Mouse (Mus musculus): ENCODE measurements around the gene Apoc4. TPM values are rescaled to one million over a fixed set of nuclear protein-coding genes. Genes with fewer than 3 reads are reported as not detected.
A peak's percentile ranks its signal among the peaks of the same experiment; 100 is the strongest.

Apoc4 gene
- polyA plus RNA-seq, 1 experiment, result not detected

DNA sequence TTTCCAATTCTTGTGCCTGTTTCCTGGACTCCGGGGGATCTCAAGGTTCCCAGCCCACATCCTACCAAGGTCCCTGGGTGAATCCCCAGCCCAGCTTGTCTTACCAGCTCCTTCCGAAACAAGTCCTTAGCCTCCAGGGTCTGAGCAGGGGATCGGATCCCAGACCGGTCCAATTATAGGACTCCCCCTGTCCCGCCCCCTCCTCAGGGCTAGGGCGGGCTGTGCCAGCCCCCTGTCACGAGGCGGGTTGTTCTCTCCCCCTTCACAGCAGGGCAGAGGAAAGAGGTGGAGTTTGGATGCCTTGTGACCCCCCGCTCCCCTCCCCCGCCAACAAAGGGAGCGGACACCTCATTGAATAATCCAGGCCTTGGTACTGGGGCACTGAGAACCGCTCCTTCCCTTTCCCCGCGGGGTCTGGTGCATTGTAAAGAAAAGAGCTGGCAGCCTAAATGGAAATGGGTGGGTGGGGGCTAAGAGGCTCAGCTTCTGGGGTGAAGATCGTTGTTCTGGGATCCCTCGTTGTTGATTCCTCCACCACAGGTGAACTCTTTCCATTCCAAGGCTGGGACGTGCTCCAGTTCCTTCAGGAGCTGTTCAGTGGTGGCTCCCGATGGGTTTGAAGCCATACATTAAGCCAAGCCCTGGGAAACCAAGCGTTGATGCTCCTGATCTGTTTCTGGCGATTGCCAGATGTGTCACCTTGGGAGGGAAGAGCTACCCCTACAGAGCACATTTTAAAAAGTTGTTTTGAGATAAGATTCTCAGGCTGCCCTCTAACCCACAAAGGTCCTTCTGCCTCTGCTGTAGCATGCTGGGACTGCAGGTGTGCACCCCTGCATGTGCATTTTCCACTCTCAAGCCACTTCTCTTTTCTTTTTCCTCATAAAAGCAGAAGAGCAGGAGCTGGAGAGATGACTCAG is 17.9 kb upstream of the Apoc4 start, which contains the start of gene Apoe:
Gene Apoe (minus strand): TSS at position 282 of the 920 bp plus-strand sequence.
- Histone ChIP-seq H3K4me3 (ENCODE audit: insufficient read depth, low read depth, low read length) (peak within 1 kb of the TSS; percentile 26), H3K27ac (ENCODE audit: insufficient read depth, low read depth, low read length) (peak within 1 kb of the TSS; percentile 40), H3K27me3 (replicated peaks; ENCODE audit: control insufficient read depth, insufficient read depth, low read length) (no peaks in the 10 kb centered on the region), H3K36me3 (ENCODE audit: control insufficient read depth, insufficient read depth, low read length) (no peaks in the 10 kb centered on the region), H3K4me1 (ENCODE audit: control insufficient read depth, insufficient read depth, low read length) (peaks cover 20% of the 10 kb centered on the region)
- no peak for TF ChIP-seq POLR2A (IDR thresholded peaks at IDR 0.05; ENCODE audit: low read depth, low read length)
- 0 out of 2 replicates have a peak, but pooled peaks have one; percentile 2 for TF ChIP-seq CTCF (conservative IDR thresholded peaks at IDR 0.05; ENCODE audit: insufficient read depth, insufficient read length, low read depth, low read length)
- WGBS, result 9% methylated on average over 20 of the region's 20 CpGs
- DNase-seq, result peak; percentile 71

GRCm38 (mm10) chr7:19697949-19698906 is 16.9 kb upstream of the Apoc4 start:
- 8% methylated on average over 28 of the region's 28 CpGs for WGBS
- Histone ChIP-seq H3K4me1 (ENCODE audit: control insufficient read depth, insufficient read depth, low read length) (peaks cover 20% of the 10 kb centered on the region), H3K36me3 (ENCODE audit: control insufficient read depth, insufficient read depth, low read length) (no peaks in the 10 kb centered on the region), H3K27ac (ENCODE audit: insufficient read depth, low read depth, low read length) (peak overlapping the region; percentile 40), H3K27me3 (replicated peaks; ENCODE audit: control insufficient read depth, insufficient read depth, low read length) (no peaks in the 10 kb centered on the region), H3K4me3 (ENCODE audit: insufficient read depth, low read depth, low read length) (peak overlapping the region; percentile 26)
- DNase-seq, result peak; percentile 64
- TF ChIP-seq POLR2A (IDR thresholded peaks at IDR 0.05; ENCODE audit: low read depth, low read length) (no peak), CTCF (conservative IDR thresholded peaks at IDR 0.05; ENCODE audit: insufficient read depth, insufficient read length, low read depth, low read length) (peak; percentile 34; the same call in 1 of the 2 replicates)

GRCm38 (mm10) chr7:19696336-19696873 is 15.1 kb upstream of the Apoc4 start:
- Histone ChIP-seq H3K4me3 (ENCODE audit: insufficient read depth, low read depth, low read length) (no peak overlapping the region), H3K27ac (ENCODE audit: insufficient read depth, low read depth, low read length) (no peak overlapping the region), H3K4me1 (ENCODE audit: control insufficient read depth, insufficient read depth, low read length) (peaks cover 20% of the 10 kb centered on the region), H3K27me3 (replicated peaks; ENCODE audit: control insufficient read depth, insufficient read depth, low read length) (no peaks in the 10 kb centered on the region), H3K36me3 (ENCODE audit: control insufficient read depth, insufficient read depth, low read length) (no peaks in the 10 kb centered on the region)
- no peak for TF ChIP-seq CTCF (conservative IDR thresholded peaks at IDR 0.05; ENCODE audit: insufficient read depth, insufficient read length, low read depth, low read length)
- TF ChIP-seq POLR2A (IDR thresholded peaks at IDR 0.05; ENCODE audit: low read depth, low read length), result no peak
- 98% methylated on average over 34 of the region's 34 CpGs for WGBS
- DNase-seq, result no peak

GRCm38 (mm10) chr7:19695881-19696280 is 14.6 kb upstream of the Apoc4 start:
- Histone ChIP-seq H3K4me3 (ENCODE audit: insufficient read depth, low read depth, low read length) (no peak overlapping the region), H3K27ac (ENCODE audit: insufficient read depth, low read depth, low read length) (no peak overlapping the region), H3K36me3 (ENCODE audit: control insufficient read depth, insufficient read depth, low read length) (no peaks in the 10 kb centered on the region), H3K4me1 (ENCODE audit: control insufficient read depth, insufficient read depth, low read length) (peaks cover 19% of the 10 kb centered on the region), H3K27me3 (replicated peaks; ENCODE audit: control insufficient read depth, insufficient read depth, low read length) (no peaks in the 10 kb centered on the region)
- TF ChIP-seq CTCF (conservative IDR thresholded peaks at IDR 0.05; ENCODE audit: insufficient read depth, insufficient read length, low read depth, low read length) (no peak), POLR2A (IDR thresholded peaks at IDR 0.05; ENCODE audit: low read depth, low read length) (no peak)
- DNase-seq, result no peak
- WGBS, result 89% methylated on average over 6 of the region's 6 CpGs

DNA sequence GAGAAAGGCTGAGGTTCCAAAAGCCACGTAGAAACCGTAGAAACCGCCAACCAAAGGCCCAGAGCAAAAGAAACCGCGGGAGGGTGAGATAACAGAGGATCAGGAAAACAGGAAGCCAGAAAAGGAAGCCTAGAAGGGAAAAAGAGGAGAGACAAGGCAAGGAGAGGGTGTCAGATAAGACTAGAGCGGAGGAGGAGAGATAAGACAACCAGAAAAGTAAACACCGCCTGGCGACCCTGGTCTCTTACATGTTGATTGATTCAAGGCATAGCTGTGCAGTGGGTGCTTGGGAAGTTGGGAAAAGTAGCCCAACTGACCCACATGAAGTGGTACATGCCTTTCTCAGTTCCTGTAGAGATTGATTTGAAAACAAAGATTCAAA is 13.9 kb upstream of the Apoc4 start:
- WGBS, result 45% methylated on average over 8 of the region's 8 CpGs
- Histone ChIP-seq H3K4me1 (ENCODE audit: control insufficient read depth, insufficient read depth, low read length) (peaks cover 13% of the 10 kb centered on the region), H3K4me3 (ENCODE audit: insufficient read depth, low read depth, low read length) (no peak overlapping the region), H3K36me3 (ENCODE audit: control insufficient read depth, insufficient read depth, low read length) (no peaks in the 10 kb centered on the region), H3K27me3 (replicated peaks; ENCODE audit: control insufficient read depth, insufficient read depth, low read length) (no peaks in the 10 kb centered on the region), H3K27ac (ENCODE audit: insufficient read depth, low read depth, low read length) (peak overlapping the region; percentile 4; the same call in 1 of the 2 replicates)
- TF ChIP-seq CTCF (conservative IDR thresholded peaks at IDR 0.05; ENCODE audit: insufficient read depth, insufficient read length, low read depth, low read length), result no peak
- no peak for DNase-seq

DNA sequence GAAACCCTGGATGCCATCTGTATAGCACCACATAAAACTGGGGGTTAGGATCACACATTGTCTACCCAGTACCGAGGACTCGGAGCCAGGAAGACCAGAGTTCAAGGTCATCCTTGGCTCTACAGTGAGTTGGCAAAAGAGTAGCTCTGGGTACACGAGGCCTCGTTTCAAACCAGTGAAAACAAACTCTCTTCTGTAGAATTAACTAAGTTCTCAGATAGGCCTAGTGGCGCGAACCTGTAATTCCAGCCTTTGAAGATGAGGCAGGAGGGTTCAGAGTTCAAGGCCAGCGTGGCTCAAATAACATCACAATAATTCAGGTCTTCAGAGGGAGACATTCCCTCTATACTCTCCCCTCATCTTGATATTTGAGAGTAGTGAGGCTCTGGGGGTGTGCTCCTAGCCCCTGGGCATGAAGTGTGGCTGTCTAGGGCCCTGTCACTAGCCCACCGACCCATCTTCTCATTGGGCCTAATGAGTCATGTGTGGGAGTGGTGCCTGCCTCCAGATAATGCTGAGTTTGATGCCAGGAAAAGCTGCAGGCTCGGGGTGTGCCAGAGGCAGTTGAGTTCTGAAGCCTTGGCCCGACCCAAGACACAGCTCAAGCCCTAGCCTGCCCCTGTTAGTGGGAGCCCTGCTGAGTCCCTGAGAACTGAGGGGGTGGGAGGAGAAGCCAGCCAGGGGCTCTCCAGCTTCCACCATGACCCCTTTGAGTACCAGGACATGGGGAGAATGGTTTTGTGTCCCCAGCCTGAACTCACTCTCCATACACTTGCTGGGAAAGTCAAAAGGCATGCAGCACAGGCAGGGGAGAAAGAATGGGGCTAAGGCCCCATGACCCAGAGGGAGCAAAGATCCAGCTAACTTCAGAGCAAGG is 13.3 kb upstream of the Apoc4 start:
- no peak overlapping the region for H3K4me3 ChIP-seq (ENCODE audit: insufficient read depth, low read depth, low read length)
- WGBS, result 66% methylated on average over 10 of the region's 10 CpGs
- peaks cover 12% of the 10 kb centered on the region for H3K4me1 ChIP-seq (ENCODE audit: control insufficient read depth, insufficient read depth, low read length)
- H3K36me3 ChIP-seq (ENCODE audit: control insufficient read depth, insufficient read depth, low read length), result no peaks in the 10 kb centered on the region
- no peak for DNase-seq
- TF ChIP-seq POLR2A (IDR thresholded peaks at IDR 0.05; ENCODE audit: low read depth, low read length) (no peak), CTCF (conservative IDR thresholded peaks at IDR 0.05; ENCODE audit: insufficient read depth, insufficient read length, low read depth, low read length) (no peak)
- peak overlapping the region; percentile 4; the same call in 1 of the 2 replicates for H3K27ac ChIP-seq (ENCODE audit: insufficient read depth, low read depth, low read length)
- H3K27me3 ChIP-seq (replicated peaks; ENCODE audit: control insufficient read depth, insufficient read depth, low read length), result no peaks in the 10 kb centered on the region
